Mouse (Mus musculus): ENCODE results near the gene Tlr13. TPM values are rescaled to one million over a fixed set of nuclear protein-coding genes. Genes with fewer than 3 reads are reported as not detected.

Tlr13 gene
- 0.07 TPM in 1 of 2 replicates, not detected in the other for polyA plus RNA-seq (2012)

DNA sequence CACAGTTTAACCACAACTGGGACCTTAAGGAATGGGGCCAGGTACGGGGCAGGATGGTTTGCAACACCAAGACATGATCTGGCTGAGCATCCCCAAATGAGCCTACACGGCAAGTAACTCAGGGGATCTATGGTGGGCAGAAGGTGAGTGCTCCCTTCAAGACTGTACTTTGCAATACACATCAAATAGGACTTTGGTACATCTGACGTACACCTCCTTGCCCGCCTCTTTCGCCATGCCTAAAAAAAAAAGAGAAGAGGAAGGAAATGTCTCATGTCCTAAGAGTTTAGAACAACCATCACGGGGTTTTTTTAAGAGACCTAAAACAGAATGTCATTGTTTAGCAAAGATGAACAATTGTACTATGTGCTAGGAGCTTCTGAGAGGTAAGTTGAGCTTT is at the start of gene Tlr13:
Tlr13 (plus strand) TSS at position 269 of the 400 bp plus-strand sequence.
- H3K27me3 ChIP-seq (ENCODE audit: control insufficient read depth), result no peaks in the 10 kb centered on the region
- TF ChIP-seq TAL1 (IDR thresholded peaks at IDR 0.05; ENCODE audit: low read length), result no peak
- TF ChIP-seq GATA1 (IDR thresholded peaks at IDR 0.05; ENCODE audit: low read length), result no peak
- no peaks in the 10 kb centered on the region for H3K36me3 ChIP-seq (ENCODE audit: control insufficient read depth)
- no peaks in the 10 kb centered on the region for H3K4me1 ChIP-seq (ENCODE audit: control insufficient read depth)
- no peaks in the 10 kb centered on the region for H3K9me3 ChIP-seq (ENCODE audit: control insufficient read depth, low read length)
- H3K4me3 ChIP-seq (replicated peaks), result no peak within 1 kb of the TSS

- TF ChIP-seq GATA1 (IDR thresholded peaks at IDR 0.05; ENCODE audit: low read length) (no peak), TAL1 (IDR thresholded peaks at IDR 0.05; ENCODE audit: low read length) (no peak)
- Histone ChIP-seq H3K27me3 (ENCODE audit: control insufficient read depth) (no peaks in the 10 kb centered on the region), H3K9me3 (ENCODE audit: control insufficient read depth, low read length) (no peaks in the 10 kb centered on the region), H3K4me1 (ENCODE audit: control insufficient read depth) (no peaks in the 10 kb centered on the region), H3K36me3 (ENCODE audit: control insufficient read depth) (peaks cover 4% of the 10 kb centered on the region; the same call in 1 of the 2 replicates), H3K4me3 (replicated peaks) (no peak overlapping the region)
Measured at GRCm38 (mm10) chrX:106105464-106105863, 37.5 kb upstream of the Tlr13 start.

DNA sequence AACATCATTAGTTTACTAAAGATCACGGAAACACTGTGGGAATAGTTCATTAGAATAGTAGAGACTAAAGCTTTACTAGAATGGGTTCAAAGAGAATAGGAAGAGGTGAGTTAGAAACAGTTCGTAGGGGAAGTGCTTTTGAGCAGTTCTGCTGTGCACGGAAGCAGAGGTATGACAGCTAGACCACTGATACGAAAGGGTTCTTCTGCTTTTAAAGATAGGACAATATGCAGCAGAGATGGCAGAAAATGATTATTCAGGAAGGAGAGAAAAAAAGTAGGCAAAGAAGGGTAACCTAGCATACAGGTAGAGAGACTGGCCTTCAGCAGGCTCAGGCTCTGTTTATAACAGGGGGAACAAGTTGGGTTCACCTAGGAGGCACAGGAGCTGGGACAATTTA is 29.1 kb upstream of the Tlr13 start:
- TF ChIP-seq TAL1 (IDR thresholded peaks at IDR 0.05; ENCODE audit: low read length) (no peak), GATA1 (IDR thresholded peaks at IDR 0.05; ENCODE audit: low read length) (no peak)
- peaks cover 3% of the 10 kb centered on the region; the same call in 1 of the 2 replicates for H3K36me3 ChIP-seq (ENCODE audit: control insufficient read depth)

DNA sequence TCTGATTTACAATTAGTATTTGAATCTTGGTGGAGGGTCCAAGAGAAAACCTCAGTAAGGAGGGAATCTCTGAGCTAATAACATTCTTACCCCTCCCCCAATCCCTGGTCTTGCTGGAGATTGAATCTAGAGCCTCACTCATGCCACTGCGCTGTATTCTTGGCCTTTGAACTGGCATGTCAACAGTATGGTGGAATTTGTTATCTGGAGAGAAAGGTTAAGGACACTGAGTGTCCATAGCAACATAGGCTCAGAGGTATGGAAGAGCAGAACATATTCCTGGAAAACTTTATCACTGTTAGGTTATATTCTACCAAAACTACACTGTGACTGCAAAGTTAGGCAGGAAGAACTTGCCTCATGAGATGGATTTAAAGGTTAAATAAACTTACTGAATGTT is 28.3 kb upstream of the Tlr13 start:
- Histone ChIP-seq H3K4me1 (ENCODE audit: control insufficient read depth) (no peaks in the 10 kb centered on the region), H3K4me3 (replicated peaks) (no peak overlapping the region), H3K9me3 (ENCODE audit: control insufficient read depth, low read length) (no peaks in the 10 kb centered on the region), H3K36me3 (ENCODE audit: control insufficient read depth) (peaks cover 3% of the 10 kb centered on the region; the same call in 1 of the 2 replicates), H3K27me3 (ENCODE audit: control insufficient read depth) (no peaks in the 10 kb centered on the region)
- TF ChIP-seq GATA1 (IDR thresholded peaks at IDR 0.05; ENCODE audit: low read length) (no peak), TAL1 (IDR thresholded peaks at IDR 0.05; ENCODE audit: low read length) (no peak)

More for the DNA sequence above, 29.1 kb upstream of the Tlr13 start:
- Histone ChIP-seq H3K27me3 (ENCODE audit: control insufficient read depth) (no peaks in the 10 kb centered on the region), H3K4me3 (replicated peaks) (no peak overlapping the region), H3K4me1 (ENCODE audit: control insufficient read depth) (no peaks in the 10 kb centered on the region), H3K9me3 (ENCODE audit: control insufficient read depth, low read length) (no peaks in the 10 kb centered on the region)

GRCm38 (mm10) chrX:106122823-106123222 is 20.2 kb upstream of the Tlr13 start:
- Histone ChIP-seq H3K27me3 (ENCODE audit: control insufficient read depth) (no peaks in the 10 kb centered on the region), H3K36me3 (ENCODE audit: control insufficient read depth) (peaks cover 3% of the 10 kb centered on the region), H3K4me3 (replicated peaks) (no peak overlapping the region), H3K9me3 (ENCODE audit: control insufficient read depth, low read length) (no peaks in the 10 kb centered on the region), H3K4me1 (ENCODE audit: control insufficient read depth) (no peaks in the 10 kb centered on the region)
- TF ChIP-seq TAL1 (IDR thresholded peaks at IDR 0.05; ENCODE audit: low read length) (no peak), GATA1 (IDR thresholded peaks at IDR 0.05; ENCODE audit: low read length) (no peak)

DNA sequence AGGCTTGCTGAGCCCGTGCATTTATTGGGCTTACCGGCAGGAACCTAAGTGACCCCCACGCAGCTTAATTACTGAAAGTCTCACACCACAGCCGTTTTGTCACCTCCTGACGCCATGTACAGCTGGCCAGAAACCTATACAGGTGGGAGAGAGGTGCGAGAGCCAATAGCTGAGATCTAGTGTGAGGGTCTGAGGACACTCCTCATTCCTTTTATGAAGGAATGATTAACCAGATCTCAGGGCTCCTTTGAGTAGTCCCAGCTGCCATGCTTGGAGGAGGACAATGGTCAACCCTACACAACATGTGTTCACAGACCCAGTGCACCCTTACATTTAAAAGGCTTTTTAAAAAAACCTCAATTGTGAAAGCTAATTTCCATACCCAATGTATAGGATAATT is 14.7 kb upstream of the Tlr13 start:
- no peaks in the 10 kb centered on the region; the same call in 1 of the 2 replicates for H3K36me3 ChIP-seq (ENCODE audit: control insufficient read depth)

DNA sequence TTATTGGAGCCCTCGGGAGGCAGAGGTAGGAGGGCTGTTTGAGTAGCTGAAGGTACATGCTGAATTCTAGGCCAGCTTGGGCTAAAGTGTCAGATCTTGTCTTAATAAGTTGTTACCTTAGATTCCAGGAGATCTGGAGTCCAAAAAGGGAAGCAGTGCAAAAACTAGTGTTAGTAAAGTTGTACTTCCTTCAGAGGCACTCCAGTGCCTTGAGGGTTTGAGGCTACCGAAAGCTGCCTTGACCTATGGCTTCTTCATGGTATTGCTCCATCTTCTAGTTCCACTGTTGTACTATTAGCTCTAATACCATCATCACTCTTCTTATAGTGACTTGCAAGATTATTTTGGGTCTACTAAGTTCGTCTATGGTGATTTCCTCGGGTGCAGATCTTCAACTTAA is 13.1 kb upstream of the Tlr13 start:
- TF ChIP-seq GATA1 (IDR thresholded peaks at IDR 0.05; ENCODE audit: low read length) (no peak), TAL1 (IDR thresholded peaks at IDR 0.05; ENCODE audit: low read length) (no peak)
- Histone ChIP-seq H3K36me3 (ENCODE audit: control insufficient read depth) (no peaks in the 10 kb centered on the region; the same call in 1 of the 2 replicates), H3K9me3 (ENCODE audit: control insufficient read depth, low read length) (no peaks in the 10 kb centered on the region), H3K4me3 (replicated peaks) (no peak overlapping the region), H3K4me1 (ENCODE audit: control insufficient read depth) (no peaks in the 10 kb centered on the region), H3K27me3 (ENCODE audit: control insufficient read depth) (no peaks in the 10 kb centered on the region)

More for the DNA sequence above, 14.7 kb upstream of the Tlr13 start:
- H3K27me3 ChIP-seq (ENCODE audit: control insufficient read depth), result no peaks in the 10 kb centered on the region
- no peaks in the 10 kb centered on the region for H3K4me1 ChIP-seq (ENCODE audit: control insufficient read depth)
- H3K4me3 ChIP-seq (replicated peaks), result no peak overlapping the region
- H3K9me3 ChIP-seq (ENCODE audit: control insufficient read depth, low read length), result no peaks in the 10 kb centered on the region
- no peak for TF ChIP-seq TAL1 (IDR thresholded peaks at IDR 0.05; ENCODE audit: low read length)
- no peak for TF ChIP-seq GATA1 (IDR thresholded peaks at IDR 0.05; ENCODE audit: low read length)

DNA sequence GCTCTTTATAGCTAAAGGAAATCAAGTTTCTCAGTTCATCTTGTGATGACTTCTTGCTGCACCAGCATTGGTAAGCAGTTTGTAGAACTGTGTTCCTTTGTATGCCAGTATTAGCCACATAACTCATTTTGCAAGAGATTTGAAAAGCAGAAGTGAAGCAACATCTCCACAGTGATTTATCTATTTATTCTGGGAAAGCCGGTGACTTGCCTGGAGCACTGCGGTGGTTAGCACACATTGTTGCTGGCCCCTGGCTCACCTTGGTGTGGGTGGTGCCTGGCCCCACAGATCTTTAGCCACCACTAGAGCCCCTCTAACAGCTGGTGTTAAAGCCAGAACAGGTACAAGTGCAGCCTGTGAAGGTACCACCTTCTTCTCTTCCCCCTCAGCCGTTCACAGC is 8.1 kb upstream of the Tlr13 start:
- Histone ChIP-seq H3K36me3 (ENCODE audit: control insufficient read depth) (no peaks in the 10 kb centered on the region), H3K27me3 (ENCODE audit: control insufficient read depth) (peaks cover 2% of the 10 kb centered on the region; the same call in 1 of the 2 replicates), H3K4me3 (replicated peaks) (no peak overlapping the region), H3K9me3 (ENCODE audit: control insufficient read depth, low read length) (no peaks in the 10 kb centered on the region), H3K4me1 (ENCODE audit: control insufficient read depth) (no peaks in the 10 kb centered on the region)
- TF ChIP-seq TAL1 (IDR thresholded peaks at IDR 0.05; ENCODE audit: low read length), result no peak
- no peak for TF ChIP-seq GATA1 (IDR thresholded peaks at IDR 0.05; ENCODE audit: low read length)

GRCm38 (mm10) chrX:106135484-106135883 is 7.5 kb upstream of the Tlr13 start:
- no peak overlapping the region for H3K4me3 ChIP-seq (replicated peaks)
- TF ChIP-seq GATA1 (IDR thresholded peaks at IDR 0.05; ENCODE audit: low read length) (no peak), TAL1 (IDR thresholded peaks at IDR 0.05; ENCODE audit: low read length) (no peak)

More at GRCm38 (mm10) chrX:106135484-106135883, 7.5 kb upstream of the Tlr13 start:
- Histone ChIP-seq H3K36me3 (ENCODE audit: control insufficient read depth) (no peaks in the 10 kb centered on the region), H3K4me1 (ENCODE audit: control insufficient read depth) (no peaks in the 10 kb centered on the region), H3K27me3 (ENCODE audit: control insufficient read depth) (peaks cover 2% of the 10 kb centered on the region; the same call in 1 of the 2 replicates), H3K9me3 (ENCODE audit: control insufficient read depth, low read length) (no peaks in the 10 kb centered on the region)
